Mouse (Mus musculus) ES-E14 (cell line): ENCODE data around the gene Tmem222.

Source experiments
- MAFK ChIP-seq: IDR thresholded peaks from 2 replicates; pipeline ENCODE4 v1.6.1; 2014; ENCODE audit warnings: mild to moderate bottlenecking, low read depth, low read length, inconsistent platforms; ENCODE audit not compliant: insufficient read depth
- ZC3H11A ChIP-seq: IDR thresholded peaks from 2 replicates; pipeline ENCODE4 v1.6.1; 2012; ENCODE audit warnings: low read depth, mild to moderate bottlenecking, inconsistent platforms, low read length, borderline replicate concordance

DNA sequence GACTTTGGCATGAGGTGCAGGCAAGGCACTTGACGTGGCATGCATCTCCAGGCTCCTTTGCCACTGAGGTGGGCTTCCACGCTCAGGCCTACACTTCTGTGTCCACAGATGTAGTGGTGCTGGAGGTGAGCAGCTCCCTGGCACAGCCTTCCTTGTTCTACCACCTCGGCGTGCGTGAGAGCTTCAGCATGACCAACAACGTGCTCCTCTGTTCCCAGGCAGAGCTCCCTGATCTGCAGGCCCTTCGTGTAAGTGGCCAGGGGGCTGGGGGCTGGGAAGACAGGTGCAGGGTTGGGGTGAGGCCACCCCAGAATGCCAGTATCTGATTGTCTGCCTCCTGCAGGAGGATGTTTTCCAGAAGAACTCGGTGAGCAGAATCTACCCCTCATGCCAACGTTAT lies 34.9 kb downstream of the Tmem222 start:
- no peak for TF ChIP-seq MAFK
- TF ChIP-seq ZC3H11A: no peak
